Mouse (Mus musculus) bone marrow, adult 2 months (tissue): ENCODE results near the gene Apc2. TPM values are rescaled to one million over a fixed set of nuclear protein-coding genes. Genes with fewer than 3 reads are reported as not detected.

ENCODE experiments used
- H3K27ac ChIP-seq: fragments of 200-500 bp; 2 replicates; pipeline ENCODE4 v1.5.1; 2012; ENCODE audit warnings: low read depth, mild to moderate bottlenecking, control low read depth, inconsistent platforms, low read length; ENCODE audit not compliant: control insufficient read depth, poor library complexity, insufficient read depth
- H3K4me1 ChIP-seq: fragments of 200-500 bp; 2 replicates; pipeline ENCODE4 v1.6.1; 2011; ENCODE audit warnings: low read length; ENCODE audit not compliant: control insufficient read depth, insufficient read depth
- H3K4me3 ChIP-seq: fragments of 200-500 bp; replicated peaks from 2 replicates; pipeline ENCODE3; 2011; ENCODE audit warnings: mild to moderate bottlenecking, low read depth, low read length, control low read depth; ENCODE audit not compliant: control insufficient read depth
- CTCF ChIP-seq: fragments of 200-500 bp; IDR thresholded peaks from 2 replicates; pipeline ENCODE4 v1.5.1; 2011; ENCODE audit warnings: low read length, control low read depth; ENCODE audit not compliant: control insufficient read depth, insufficient read depth
- POLR2A ChIP-seq: fragments of 200-500 bp; IDR thresholded peaks from 2 replicates; pipeline ENCODE4 v1.6.1; 2011; ENCODE audit warnings: low read depth, mild to moderate bottlenecking, control low read depth, low read length, borderline replicate concordance; ENCODE audit not compliant: control insufficient read depth
- WGBS: fragments of 180-500 bp; shearing (Covaris S2); methylation state at CpG from one replicate; pipeline ENCODE4 v1.1.7; 2018; 5-methylcytosine and 5-hydroxymethylcytosine counted together
- polyA plus RNA-seq: library from polyadenylated mRNA; stranded (reverse); fragments of >200 nt; gene quantifications from 2 replicates; pipeline ENCODE4 v1.2.4, GENCODE M21; 2011; ENCODE audit warnings: low replicate concordance; ENCODE audit not compliant: missing spikeins, insufficient read depth, insufficient read length

The Apc2 gene
- polyA plus RNA-seq, 1 experiment = 0.17 TPM

DNA sequence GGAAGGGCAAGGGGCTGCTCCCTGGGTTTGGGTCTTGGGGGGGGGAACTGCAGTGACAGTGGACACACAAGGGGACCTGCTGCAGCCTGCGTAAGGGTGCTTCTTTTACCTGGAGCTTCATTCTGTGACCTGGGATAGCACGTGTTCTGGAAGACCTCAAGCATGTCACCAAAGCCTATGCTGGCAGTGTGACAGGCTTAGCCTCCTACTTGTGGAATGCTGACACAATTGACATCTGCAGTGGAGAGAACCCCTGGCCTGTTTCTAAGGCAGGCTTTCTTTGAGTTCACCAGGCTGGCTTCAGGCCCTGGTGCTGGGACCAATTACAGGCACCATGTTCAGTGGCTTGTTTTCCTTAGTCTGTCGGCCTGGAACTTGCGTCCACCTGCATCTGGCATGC is 1.5 kb upstream of the Apc2 start:
- TF ChIP-seq POLR2A (no peak), CTCF (no peak)
- peaks cover 3% of the 10 kb centered on the region; the same call in 1 of the 2 replicates for H3K4me1 ChIP-seq
- 86% methylated on average over 4 of the region's 4 CpGs for WGBS
- H3K4me3 ChIP-seq = no peak overlapping the region
- no peak overlapping the region for H3K27ac ChIP-seq

DNA sequence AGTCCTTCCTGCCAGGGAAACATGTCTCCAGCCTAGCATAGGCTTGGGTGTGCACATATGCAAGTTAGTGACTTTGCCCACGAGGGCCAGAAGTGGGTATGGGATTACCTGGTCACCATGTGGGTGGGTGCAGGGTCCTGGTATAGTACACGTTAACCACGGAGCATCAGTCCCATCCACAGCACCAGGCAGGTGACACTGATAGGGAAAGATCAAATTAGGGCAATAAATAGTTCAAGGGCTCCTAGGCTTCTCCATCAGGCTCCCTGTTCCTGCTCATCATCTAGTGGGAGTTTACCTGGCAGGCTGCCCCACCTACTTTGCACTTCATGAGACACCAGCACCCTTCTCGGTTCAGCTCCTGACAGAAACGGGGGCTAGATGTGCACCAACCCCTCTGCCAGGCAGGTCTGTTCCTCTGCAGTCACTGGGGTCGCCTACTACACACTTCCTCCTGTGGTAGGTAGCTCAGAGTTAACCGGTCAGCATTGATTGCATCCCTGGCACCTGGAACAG is 931 bp upstream of the Apc2 start:
- 59% methylated on average over 7 of the region's 7 CpGs for WGBS
- Histone ChIP-seq H3K27ac (no peak overlapping the region), H3K4me1 (peaks cover 3% of the 10 kb centered on the region; the same call in 1 of the 2 replicates), H3K4me3 (no peak overlapping the region)
- TF ChIP-seq CTCF (no peak), POLR2A (no peak)

DNA sequence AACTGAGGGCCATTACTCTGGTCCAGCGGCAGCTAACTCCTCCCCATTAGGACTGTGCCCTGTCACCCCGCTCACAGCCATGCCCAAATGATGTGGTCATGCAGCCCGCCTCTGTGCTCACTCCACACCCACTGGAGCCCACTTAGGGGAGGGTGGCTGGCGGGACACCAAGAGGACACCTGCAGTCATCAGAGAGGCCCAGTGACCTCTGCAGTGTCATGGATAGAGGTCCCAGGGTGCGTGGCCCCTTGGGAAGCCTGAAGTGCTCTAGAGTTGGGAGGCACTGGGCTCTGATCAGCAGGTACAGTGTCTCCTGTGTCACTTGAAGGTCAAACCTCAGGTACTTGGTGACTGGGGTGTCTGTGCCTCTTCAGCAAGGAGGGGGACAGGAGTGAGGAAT is 1.0 kb downstream of the Apc2 start:
- Histone ChIP-seq H3K4me3 (no peak overlapping the region), H3K27ac (no peak overlapping the region), H3K4me1 (peaks cover 3% of the 10 kb centered on the region; the same call in 1 of the 2 replicates)
- TF ChIP-seq CTCF (no peak), POLR2A (no peak)
- WGBS = 78% methylated on average over 5 of the region's 5 CpGs

DNA sequence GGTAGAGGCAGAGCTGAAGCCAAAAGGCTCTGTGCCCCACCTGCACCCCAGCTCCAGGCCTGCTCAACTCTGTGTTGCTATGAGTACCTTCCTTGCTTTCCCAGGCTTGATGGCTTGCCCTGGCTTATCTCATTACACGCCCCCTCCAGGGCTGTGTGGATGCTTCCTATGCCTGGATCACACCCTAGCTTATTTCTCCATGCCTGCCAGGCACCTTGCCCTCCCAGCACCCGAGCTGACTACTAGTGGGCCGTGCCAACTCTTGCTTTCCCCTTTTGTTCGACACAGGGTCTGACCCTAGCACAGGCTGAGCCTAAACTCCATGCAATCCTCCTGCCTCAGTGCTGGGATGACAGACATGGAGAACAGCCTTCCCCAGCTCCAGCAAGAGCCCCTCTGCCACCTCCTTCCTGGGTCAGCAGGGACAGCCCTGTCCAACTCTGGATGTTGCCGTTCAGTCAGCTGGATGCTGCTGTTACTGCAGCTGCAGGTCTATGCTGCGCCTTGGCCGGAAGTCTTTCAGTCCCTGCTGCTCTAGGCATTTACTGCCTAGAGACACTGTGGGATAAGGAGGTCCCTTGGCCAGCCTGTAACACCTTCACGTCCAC is 1.9 kb downstream of the Apc2 start:
- TF ChIP-seq POLR2A (no peak), CTCF (no peak)
- WGBS = 65% methylated on average over 8 of the region's 8 CpGs
- Histone ChIP-seq H3K27ac (no peak overlapping the region), H3K4me1 (peaks cover 3% of the 10 kb centered on the region; the same call in 1 of the 2 replicates), H3K4me3 (no peak overlapping the region)

DNA sequence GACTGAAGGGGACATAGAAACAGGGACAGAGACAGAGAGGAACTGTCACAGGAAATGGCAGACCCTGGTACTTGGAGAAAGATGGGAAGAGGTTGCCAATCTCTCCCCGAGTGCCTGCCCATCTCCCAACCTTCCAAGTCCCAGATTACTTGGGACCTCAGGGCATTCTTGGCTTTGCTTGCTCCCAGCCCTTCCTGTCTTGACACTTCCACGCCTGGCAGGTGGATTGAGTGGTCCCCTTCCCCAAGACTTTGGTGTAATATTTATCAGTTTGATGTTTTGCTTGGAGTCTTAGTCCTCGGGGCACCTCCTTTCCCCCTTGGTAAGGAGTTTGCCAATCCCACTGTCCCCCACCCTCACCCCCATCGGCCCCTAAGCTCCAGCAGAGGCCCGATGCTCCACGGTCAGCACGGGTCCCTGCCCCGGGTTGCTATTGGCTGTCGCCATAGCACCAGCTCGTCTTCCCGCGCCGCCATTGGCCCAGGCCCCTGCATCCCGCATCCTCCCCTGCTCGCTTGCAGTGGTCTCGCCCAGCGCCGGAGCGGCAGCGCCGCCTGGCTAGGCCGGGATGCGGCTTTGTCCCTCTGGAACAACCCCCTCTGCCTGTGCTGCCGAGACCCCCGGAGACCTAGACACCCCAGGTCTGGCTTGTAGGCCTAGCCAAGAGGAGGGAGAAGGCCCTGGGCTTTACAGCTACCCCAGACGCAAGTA is 2.9 kb downstream of the Apc2 start:
- Histone ChIP-seq H3K27ac (no peak overlapping the region), H3K4me1 (peaks cover 2% of the 10 kb centered on the region; the same call in 1 of the 2 replicates), H3K4me3 (no peak overlapping the region)
- TF ChIP-seq POLR2A = no peak; the same call in 1 of the 2 replicates
- no peak for TF ChIP-seq CTCF
- 10% methylated on average over 26 of the region's 26 CpGs for WGBS

DNA sequence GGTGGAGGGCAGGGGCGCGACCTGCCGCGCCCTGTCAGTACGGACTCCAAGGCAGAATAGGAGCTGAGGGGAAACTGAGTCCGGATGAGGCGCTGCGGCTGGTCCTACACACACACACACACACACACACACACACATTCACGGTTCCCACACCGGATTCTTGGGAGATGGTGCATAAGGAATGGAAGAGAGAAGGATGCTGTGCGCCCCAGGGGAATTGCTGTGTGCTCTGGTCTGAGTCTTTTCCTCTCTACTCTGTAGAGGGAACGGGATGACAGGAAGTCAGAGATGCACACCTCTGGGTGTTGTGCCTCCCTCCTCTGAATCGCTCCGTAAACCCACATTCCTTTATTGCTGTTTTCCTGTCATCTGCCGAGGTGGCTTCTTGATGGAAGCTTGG is 3.5 kb downstream of the Apc2 start:
- Histone ChIP-seq H3K27ac (no peak overlapping the region), H3K4me3 (no peak overlapping the region), H3K4me1 (peaks cover 2% of the 10 kb centered on the region; the same call in 1 of the 2 replicates)
- WGBS = 17% methylated on average over 15 of the region's 15 CpGs
- TF ChIP-seq CTCF = no peak
- no peak for TF ChIP-seq POLR2A

DNA sequence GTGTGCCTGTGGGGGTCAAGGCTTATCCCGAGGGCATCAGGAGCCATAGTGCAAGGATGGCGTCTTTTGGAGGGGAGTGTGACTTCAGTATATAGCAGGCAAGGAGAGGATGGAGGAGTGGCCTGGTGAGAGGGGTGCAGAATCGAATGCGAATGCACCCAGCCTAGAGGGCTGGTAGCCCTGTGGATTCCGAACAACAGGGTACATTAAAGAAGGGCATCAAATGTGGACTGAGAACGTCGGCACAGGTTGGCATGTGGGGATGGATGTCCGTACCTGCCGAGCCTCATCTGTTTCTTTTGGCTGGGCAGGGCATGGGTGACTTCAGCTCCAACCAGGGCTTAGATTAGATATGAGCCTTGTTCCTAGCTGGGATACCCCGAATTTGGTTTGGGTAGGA is 4.0 kb downstream of the Apc2 start:
- Histone ChIP-seq H3K4me3 (no peak overlapping the region), H3K4me1 (peaks cover 2% of the 10 kb centered on the region; the same call in 1 of the 2 replicates), H3K27ac (no peak overlapping the region)
- TF ChIP-seq CTCF (no peak), POLR2A (no peak)
- 49% methylated on average over 10 of the region's 10 CpGs for WGBS

DNA sequence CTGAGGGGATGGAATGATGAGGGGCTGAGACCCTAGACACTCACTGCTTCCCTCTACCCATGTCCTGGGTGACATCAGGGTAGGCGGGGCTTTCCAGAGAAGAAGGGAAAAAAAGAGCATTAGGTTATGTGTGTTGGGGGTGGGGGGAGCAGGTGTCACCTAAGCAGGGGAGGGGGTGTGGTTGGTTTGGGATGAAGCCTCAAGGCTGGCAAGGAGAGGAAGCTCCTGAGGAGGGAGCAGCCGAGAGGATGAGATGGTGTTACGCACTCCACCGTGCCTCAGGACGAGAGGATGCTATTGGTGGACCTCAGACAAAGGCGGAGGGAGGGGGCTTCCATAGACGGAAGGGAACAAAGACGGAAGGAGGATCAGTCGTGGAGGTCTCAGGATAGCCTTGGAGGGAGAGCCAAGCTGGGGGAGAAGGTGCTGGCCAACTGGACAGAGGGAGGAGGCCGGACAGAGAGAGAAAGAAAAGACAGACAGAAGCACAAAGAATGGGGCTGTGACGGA is 5.0 kb downstream of the Apc2 start:
- Histone ChIP-seq H3K4me1 (peaks cover 2% of the 10 kb centered on the region; the same call in 1 of the 2 replicates), H3K27ac (no peak overlapping the region), H3K4me3 (no peak overlapping the region)
- TF ChIP-seq CTCF (no peak), POLR2A (no peak)
- 49% methylated on average over 11 of the region's 11 CpGs for WGBS
